Mouse (Mus musculus) heart, postnatal 14 days (tissue): ENCODE results near the gene Tnfrsf23. TPM values are rescaled to one million over a fixed set of nuclear protein-coding genes. Genes with fewer than 3 reads are reported as not detected.
"Not testable (repeated sequence)": the region's sequence is repeated elsewhere in the genome, so short reads cannot be mapped to it uniquely, and the experiment has no call there.

Source experiments
- DNase-seq, 2 experiments: peaks; one replicate each; pipeline ENCODE4 v3.0.0; 2021 to 2022
- intact Hi-C: fragments of 180-260 bp; cut with DNase I; formaldehyde crosslinking; loops from one replicate; pipeline ENCODE4 v1.15.1; 2025
- total RNA-seq, 2 experiments: library from RNA; stranded (reverse); gene quantifications; 2 replicates each; pipeline ENCODE4 v1.2.3; 2021

The Tnfrsf23 gene
- total RNA-seq, 2 experiments from 2014 or later = 1.4 to 1.5 TPM

DNA sequence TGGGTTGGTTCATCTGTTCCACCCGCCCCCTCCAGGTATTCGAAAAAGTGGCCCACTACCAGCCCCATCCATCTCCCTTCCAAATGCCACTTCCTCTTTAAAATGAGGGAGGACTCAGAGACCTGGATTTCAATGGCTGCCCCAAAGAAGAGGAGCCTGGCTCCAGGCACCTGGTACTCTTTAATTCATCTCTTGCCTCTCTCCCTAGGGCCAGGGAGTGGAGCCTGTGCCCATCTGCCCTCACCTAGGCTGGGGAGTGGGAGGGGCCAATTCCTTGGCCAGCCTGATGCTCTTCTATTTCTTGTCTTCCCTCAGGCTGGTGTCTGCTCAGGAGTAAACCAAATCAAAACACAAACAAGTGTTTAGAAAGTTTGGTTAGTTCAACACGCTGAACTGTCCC lies 1.0 kb upstream of the Tnfrsf23 start:
- intact Hi-C loops, DNase-seq: not testable (repeated sequence)

GRCm38 (mm10) chr7:143686191-143686590 lies 519 bp upstream of the Tnfrsf23 start:
- intact Hi-C loops, DNase-seq: not testable (repeated sequence)

DNA sequence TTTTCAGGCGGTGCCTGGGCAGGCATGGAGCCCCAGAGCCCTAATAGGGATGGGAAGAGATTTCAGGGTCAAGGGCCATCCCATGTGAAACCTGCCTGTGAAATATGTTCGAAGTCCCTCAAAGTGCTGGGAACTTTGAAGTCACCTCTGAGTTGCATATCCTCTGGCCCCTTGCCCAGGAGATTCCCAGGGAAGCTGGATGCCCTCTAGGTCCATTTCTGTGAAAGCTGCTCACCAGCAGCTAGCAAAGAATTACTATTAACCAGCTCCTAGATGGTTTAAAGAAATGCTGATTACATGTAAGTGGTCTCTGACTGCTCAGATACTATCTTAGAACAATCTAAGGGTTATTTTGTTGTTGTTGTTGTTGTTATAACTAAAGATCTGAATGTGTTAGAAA lies 1.1 kb downstream of the Tnfrsf23 start:
- intact Hi-C loops, DNase-seq: not testable (repeated sequence)

- no peak for DNase-seq
- intact Hi-C loops = loop anchor here (2.0 kb wide), 1 partner anchor 39 kb away; no protein-coding TSS in a partner anchor
These were observed 4.1 kb downstream of the Tnfrsf23 start for GRCm38 (mm10) chr7:143681566-143681965.

- intact Hi-C loops = loop anchor here (2.0 kb wide), 1 partner anchor 38 kb away; no protein-coding TSS in a partner anchor
- DNase-seq = not testable (repeated sequence)
These were observed 4.8 kb downstream of the Tnfrsf23 start for GRCm38 (mm10) chr7:143680836-143681235.

DNA sequence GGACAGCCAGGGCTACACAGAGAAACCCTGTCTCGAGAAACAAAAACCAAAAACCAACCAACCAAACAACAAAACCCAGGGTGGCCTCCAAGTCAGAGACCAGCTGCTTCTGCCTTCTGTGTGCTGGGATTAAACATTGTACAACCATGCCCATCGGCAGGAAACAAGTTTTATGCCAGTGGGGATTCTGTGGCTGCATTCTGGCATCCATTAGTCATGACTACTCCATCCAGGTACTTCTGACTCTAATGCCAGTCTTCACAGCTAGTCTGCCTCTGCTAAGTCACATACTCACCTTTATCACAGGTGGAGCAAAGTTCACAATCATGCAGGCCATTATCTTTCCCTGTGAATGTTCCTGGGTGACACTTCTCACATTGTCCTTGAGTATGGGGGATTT lies 6.0 kb downstream of the Tnfrsf23 start:
- DNase-seq = not testable (repeated sequence)
- intact Hi-C loops = loop anchor here (2.0 kb wide), 1 partner anchor 37 kb away; no protein-coding TSS in a partner anchor

DNA sequence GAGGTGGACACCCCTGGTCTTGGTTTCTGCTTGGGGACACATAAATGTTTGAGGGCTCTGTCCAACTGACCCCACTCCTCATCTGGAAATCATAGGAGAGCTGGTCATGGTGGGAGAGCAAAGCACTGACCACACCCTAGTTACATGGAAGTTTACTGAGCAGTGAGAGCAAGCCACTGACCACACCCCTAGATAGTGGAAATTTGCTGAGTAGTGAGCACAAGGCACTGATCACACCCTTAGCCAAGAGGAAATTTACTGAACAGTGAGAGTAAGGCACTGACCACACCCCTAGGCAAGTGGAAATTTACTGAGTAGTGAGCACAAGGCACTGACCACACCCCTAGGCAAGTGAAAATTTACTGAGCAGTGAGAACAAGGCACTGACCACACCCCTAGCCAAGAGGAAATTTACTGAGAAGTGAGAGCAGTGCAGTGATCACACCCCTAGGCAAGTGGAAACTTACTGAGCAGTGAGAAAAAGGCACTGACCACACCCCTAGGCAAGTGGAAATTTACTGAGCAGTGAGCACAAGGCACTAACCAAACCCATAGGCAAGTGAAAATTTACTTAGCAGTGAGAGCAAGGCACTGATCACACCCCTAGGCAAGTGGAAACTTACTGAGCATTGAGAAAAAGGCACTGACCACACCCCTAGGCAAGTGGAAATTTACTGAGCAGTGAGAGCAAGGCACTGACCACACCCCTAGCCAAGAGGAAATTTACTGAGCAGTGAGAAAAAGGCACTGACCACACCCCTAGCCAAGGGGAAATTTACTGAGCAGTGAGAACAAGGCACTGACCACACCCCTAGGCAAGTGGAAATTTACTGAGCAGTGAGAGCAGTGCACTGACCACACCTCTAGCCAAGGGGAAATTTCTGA lies 19.0 kb downstream of the Tnfrsf23 start:
- intact Hi-C loops = no loop called here
- DNase-seq = no peak

DNA sequence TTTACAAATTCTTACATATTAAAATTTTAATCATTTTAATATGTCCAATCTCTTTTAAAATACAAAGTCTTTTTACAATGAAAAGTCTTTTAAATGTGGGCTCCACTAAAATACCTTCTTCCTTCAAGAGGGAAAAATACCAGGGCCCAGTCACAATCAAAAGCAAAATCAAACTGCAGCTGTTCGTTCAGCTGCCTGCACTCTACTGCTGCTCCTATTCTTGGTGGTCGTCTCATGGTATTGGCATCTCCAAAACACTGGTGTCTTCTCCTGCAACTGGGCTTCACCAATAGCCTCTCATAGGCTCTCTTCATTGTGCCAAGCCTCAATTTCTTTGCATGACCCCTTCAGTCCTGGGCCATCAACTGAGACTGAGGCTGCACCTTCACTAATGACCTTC lies 22.2 kb downstream of the Tnfrsf23 start:
- intact Hi-C loops = no loop called here
- DNase-seq = no peak

DNA sequence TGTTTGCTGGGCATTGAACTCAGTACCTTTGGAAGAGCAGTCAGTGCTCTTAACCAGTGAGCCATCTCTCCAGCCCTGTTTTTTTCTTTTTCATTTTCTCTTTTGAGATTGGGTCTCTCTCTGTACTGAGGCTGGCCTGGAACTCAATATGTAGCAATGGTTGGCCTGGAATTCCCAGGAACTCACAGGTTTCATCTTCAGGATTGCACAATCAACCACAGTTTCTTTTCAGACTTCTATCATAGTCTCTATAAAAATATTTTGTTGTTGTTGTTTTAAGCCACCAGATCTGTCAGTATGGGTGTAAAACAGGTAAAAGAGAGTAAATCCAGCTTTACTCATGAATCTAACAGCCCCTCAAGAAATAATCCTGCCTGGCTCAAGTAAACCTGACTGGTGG lies 24.9 kb downstream of the Tnfrsf23 start:
- DNase-seq = no peak
- intact Hi-C loops = no loop called here

GRCm38 (mm10) chr7:143649769-143650346 lies 35.8 kb downstream of the Tnfrsf23 start:
- intact Hi-C loops = loop anchor here (1.0 kb wide), 1 partner anchor 35 kb away; the partner anchor contains the start of gene Tnfrsf23
- DNase-seq = not testable (repeated sequence)

DNA sequence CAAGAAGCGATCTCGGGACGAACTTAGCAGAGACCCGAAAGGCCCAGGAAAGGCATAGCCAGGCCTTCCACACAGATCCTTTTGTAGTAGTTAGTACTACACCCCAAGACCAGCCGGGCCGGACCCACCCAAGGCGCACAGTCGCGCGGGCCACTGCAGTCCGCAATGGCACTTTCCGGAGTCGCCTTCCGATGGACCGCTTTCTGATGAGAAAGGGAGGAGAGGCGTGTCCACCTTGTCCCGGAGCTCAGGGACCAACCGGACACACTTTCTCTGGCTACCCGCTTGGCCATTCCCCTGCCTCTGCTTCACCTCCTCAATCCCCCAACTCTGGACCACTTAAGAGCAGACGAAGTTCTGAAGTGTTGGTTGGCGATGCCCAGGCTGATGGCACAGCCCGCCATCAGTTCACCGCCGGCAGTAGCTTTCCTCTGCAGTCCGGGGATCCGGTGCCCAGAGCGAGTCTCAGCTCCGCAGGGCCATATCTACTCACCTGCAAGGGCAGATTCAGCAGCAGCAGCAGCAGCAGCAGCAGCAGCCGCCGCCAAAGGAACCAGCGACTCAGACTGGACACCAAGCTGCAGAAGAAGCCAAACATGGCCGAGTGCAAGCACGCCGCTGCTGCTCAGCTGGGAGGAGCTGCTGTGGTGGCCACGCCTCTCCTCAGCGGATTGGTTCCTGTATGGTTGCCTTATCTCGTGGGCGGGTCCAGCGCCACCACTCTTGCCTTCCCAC lies 36.5 kb downstream of the Tnfrsf23 start, which contains the start of gene Tnfrsf22:
Tnfrsf22 (minus strand) TSS at position 628 of the 735 bp plus-strand sequence.
- DNase-seq = peak; percentile 77 to 80
- intact Hi-C loops = loop anchor here (1.0 kb wide), 1 partner anchor 36 kb away; the partner anchor contains the start of gene Tnfrsf23

GRCm38 (mm10) chr7:143643949-143644348 lies 41.7 kb downstream of the Tnfrsf23 start:
- intact Hi-C loops = loop anchor here (2.0 kb wide), 1 partner anchor 37 kb away; no protein-coding TSS in a partner anchor
- DNase-seq = not testable (repeated sequence)

GRCm38 (mm10) chr7:143636674-143637073 lies 49.0 kb downstream of the Tnfrsf23 start:
- DNase-seq = no peak
- intact Hi-C loops = no loop called here

DNA sequence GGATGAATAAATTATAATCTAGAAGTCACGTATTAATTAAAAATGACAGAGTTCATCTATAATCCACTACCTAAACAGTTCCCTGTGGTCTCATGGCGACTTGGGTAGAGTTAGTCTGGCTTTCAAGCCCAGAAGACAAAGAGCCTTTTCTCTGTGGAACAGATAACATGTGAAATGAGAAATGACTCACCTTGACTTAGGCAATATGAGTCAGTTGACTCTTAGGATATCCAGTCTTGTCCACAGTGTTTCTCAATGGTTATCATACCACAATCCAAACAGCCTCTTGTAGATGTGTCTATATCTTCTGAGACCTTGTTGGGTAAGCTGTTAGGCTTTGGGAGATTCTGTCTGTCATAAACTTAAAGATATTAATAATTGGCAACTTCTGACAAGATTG lies 54.2 kb downstream of the Tnfrsf23 start:
- intact Hi-C loops = no loop called here
- DNase-seq = no peak

- intact Hi-C loops = no loop called here
- no peak for DNase-seq
These were observed 56.2 kb downstream of the Tnfrsf23 start for GRCm38 (mm10) chr7:143629501-143629900.

DNA sequence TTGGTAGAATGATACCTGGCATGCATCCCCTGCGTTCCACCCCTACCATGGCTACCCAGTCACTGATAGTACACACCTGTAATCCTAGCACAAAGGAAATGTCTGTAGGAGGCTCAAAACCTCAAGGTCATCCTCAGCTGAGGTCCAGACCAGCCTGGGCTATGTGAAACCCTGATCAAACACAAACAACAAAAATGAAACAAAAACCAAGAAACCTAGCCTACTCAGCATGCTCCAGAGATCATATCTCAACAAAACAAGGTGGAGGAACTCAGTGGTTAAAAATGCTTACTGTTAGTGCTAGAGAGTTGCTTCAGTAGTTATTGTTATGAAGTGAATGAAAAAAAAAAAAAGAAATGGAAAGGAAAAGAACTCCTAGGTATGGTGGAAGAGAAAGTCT lies 57.1 kb downstream of the Tnfrsf23 start, which contains the start of gene Tnfrsf26:
Tnfrsf26 (minus strand) TSS at position 183 of the 400 bp plus-strand sequence.
- intact Hi-C loops = no loop called here
- DNase-seq = no peak

- intact Hi-C loops = no loop called here
- no peak for DNase-seq
These were observed 58.0 kb downstream of the Tnfrsf23 start for GRCm38 (mm10) chr7:143627555-143628286.

GRCm38 (mm10) chr7:143626178-143626577 lies 59.5 kb downstream of the Tnfrsf23 start:
- intact Hi-C loops = no loop called here
- DNase-seq = no peak

- DNase-seq = no peak
- intact Hi-C loops = no loop called here
These were observed 60.5 kb downstream of the Tnfrsf23 start for GRCm38 (mm10) chr7:143625151-143625550.

DNA sequence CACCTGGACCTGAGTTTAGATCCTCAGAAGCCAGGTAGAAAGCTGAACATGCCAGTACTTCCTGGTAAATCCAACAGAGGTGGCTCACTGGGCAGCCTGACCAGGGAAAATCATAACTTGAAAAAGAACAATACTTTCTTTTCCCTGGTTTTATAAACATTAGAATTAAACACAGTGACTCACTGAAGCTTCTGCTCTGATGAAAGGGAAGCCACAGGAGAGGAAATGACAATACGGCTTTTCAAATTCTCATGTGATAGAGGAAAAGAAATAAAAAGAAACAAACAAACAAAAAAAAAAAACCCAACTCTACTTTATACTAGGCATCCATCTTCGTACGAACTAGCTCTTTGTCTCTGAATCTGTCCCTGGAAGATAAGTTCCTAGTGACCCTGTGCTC lies 61.1 kb downstream of the Tnfrsf23 start:
- intact Hi-C loops = no loop called here
- no peak for DNase-seq
